Mouse (Mus musculus) spleen, adult 12 weeks (tissue): ENCODE results near the gene Lpar2.

Experiments used
- DNase-seq: peaks from one replicate; pipeline ENCODE4 v3.0.0; 2022; ENCODE audit warnings: low spot score

Gene Lpar2

GRCm38 (mm10) chr8:69870003-69870765, 48.0 kb downstream of the Lpar2 start:
- DNase-seq = no peak

DNA sequence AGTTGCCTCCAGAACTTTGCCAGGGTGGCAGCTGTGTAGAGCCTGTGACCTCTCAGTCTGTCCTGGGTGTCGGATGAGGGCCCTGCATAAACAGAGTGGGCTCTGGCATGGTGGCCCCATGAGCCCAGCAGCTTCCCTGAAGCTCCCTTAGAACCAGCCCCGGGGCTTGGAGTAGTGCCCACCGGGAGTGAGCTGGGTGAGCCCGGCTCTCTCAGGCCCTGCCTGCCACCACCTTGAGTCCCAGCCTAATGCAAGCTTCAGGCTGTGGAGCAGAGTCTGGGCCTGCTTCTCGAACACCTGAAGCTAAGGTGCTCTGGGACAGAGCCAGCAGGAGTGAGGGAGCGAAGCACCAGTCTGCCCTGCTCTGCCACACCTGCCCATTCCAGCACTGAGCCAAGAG, 48.7 kb downstream of the Lpar2 start:
- DNase-seq = no peak

DNA sequence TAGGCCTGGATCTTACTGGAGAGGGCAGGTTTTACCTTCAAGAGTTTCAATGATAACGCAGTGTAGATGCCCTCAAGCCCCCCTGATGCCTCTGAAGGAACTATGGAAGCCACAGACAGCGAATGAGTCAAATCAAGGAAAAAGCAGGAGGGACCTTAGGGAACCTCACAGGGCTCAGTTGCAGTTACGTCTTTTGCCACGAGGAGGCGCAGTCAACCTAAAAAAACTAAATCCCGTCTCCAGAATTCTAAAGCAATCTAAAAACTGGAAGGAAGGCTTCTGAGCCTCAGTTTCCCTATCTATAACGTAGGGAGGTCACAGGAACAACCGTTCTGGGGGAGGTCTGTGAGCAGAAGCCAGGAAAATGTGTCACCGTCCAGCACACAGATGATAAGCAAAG, 51.9 kb downstream of the Lpar2 start:
- no peak for DNase-seq

DNA sequence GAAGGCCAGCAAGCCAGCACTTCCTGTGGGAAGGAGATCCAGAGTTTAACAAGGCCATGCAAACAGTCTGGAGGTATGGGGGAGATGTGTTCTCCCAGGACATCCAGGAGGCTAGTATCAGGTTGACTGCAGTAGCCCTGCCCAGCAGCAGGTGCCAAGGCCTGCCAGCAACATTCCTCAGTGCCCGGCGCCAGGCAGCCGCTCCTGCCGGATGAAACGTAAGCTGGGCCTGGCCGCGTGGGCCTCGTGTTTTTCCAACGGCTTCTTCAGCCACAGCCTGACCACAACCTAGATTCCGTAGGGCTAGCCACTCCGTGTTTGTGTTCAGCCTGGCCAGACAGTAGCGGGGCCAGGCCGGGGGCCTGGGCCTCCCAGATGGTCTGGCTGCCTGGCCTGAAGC, 52.4 kb downstream of the Lpar2 start:
- DNase-seq = no peak

GRCm38 (mm10) chr8:69876097-69876496, 53.9 kb downstream of the Lpar2 start:
- no peak for DNase-seq

DNA sequence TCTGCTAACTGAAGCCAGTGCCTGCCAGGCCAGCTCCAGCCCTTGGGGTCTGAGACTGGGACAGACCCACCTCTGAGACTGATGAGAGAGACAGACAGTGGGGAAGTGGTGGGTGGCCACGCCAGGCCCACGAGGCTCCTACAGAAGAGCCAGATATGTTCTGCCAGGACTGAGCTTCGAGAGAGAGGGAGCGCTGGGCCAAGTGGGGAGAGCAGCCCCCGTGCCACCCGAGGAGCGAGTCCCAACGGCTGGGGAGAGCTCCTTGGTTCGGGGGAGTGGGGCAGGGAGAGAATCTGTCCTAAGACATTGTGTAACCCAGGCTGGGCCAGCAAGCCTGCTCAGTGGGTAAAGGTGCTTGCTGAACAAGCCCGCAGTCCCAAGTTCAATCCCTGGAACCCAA, 54.7 kb downstream of the Lpar2 start:
- DNase-seq = no peak

DNA sequence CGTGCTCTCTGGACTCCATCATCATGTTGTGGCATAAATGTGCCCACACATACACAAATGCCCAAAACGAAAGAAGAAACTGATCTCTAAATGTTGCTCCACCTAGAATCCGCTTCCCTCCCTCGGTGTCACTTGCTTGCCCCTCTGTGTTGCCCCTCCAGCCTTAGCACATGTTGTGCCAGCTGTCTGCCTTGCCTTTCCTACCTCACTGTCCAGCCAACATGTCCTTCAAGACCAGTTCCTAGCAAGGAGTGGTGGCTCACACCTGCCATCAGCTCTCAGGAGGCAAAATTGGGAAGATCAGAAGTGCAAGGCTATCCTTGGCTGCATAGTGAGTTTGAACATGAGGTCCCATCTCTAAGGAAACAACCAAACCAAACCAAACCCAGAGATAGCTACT, 55.2 kb downstream of the Lpar2 start:
- DNase-seq = no peak

DNA sequence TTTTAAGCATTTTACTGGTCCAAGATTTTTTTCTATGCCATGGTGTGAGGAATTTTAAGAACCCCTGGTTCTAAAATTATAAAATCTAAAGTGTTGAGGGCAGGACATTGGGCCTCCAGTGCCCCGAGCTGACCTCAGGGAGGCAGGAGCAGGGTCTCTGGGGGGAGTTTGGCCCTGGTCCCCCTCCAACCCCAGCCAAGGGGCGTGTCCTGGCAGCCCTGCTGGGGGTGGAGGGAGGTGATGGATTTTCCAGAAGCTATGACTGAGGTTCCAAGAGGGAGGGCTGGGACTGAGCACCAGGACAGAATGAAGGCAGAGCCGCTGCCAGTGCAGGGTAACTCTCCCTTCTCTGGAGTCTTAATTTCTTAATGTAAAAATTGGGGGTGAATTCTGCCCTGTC, 55.8 kb downstream of the Lpar2 start:
- no peak for DNase-seq

- DNase-seq = no peak
These were observed 57.4 kb downstream of the Lpar2 start for GRCm38 (mm10) chr8:69879678-69880077.
